Mouse (Mus musculus) midbrain, postnatal 0 days (tissue): Measurements from ENCODE around the gene Kcns1. TPM values are rescaled to one million over a fixed set of nuclear protein-coding genes. Genes with fewer than 3 reads are reported as not detected.
"Not testable (repeated sequence)": the region's sequence is repeated elsewhere in the genome, so short reads cannot be mapped to it uniquely, and the experiment has no call there.

ENCODE experiments used
- ATAC-seq: fragments of 200-750 bp; cut with Nextera tagmentation; 2 replicates; pipeline ENCODE4 v1.8.0; 2017; ENCODE audit warnings: moderate number of reproducible peaks, mild to moderate bottlenecking, moderate TSS enrichment, moderate library complexity; ENCODE audit not compliant: low FRiP score
- DNase-seq: peaks from one replicate; pipeline ENCODE4 v3.0.0-alpha.2; 2015; ENCODE audit warnings: low spot score
- H3K27ac ChIP-seq: fragments of 300-500 bp; sonication (generic); 2 replicates; pipeline ENCODE4 v1.5.1; 2014; ENCODE audit warnings: low read depth, mild to moderate bottlenecking, low read length, mixed read lengths
- H3K27me3 ChIP-seq: fragments of 300-500 bp; sonication (generic); 2 replicates; pipeline ENCODE4 v1.6.1; 2014; ENCODE audit warnings: low read length, control low read depth, mixed read lengths; ENCODE audit not compliant: insufficient read depth
- H3K36me3 ChIP-seq: fragments of 300-500 bp; sonication (generic); 2 replicates; pipeline ENCODE4 v1.6.1; 2014; ENCODE audit warnings: low read length, control low read depth, mixed read lengths; ENCODE audit not compliant: insufficient read depth
- H3K4me1 ChIP-seq: fragments of 300-500 bp; sonication (generic); 2 replicates; pipeline ENCODE4 v1.6.1; 2014; ENCODE audit warnings: mild to moderate bottlenecking, control low read depth, antibody characterized with exemption, low read length, mixed read lengths; ENCODE audit not compliant: insufficient read depth
- H3K4me2 ChIP-seq: fragments of 300-500 bp; sonication (generic); 2 replicates; pipeline ENCODE4 v1.6.1; 2014; ENCODE audit warnings: low read depth, mild to moderate bottlenecking, low read length, mixed read lengths; ENCODE audit not compliant: poor library complexity, severe bottlenecking
- H3K4me3 ChIP-seq: fragments of 300-500 bp; sonication (generic); 2 replicates; pipeline ENCODE4 v1.5.1; 2014; ENCODE audit warnings: low read depth, mild to moderate bottlenecking, low read length, moderate library complexity
- H3K9ac ChIP-seq: fragments of 300-500 bp; sonication (generic); replicated peaks from 2 replicates; pipeline ENCODE4 v1.6.1; 2014; ENCODE audit warnings: mild to moderate bottlenecking, low read length, moderate library complexity, mixed read lengths; ENCODE audit not compliant: poor library complexity, severe bottlenecking
- H3K9me3 ChIP-seq: fragments of 300-500 bp; sonication (generic); 2 replicates; pipeline ENCODE4 v1.6.1; 2016; ENCODE audit warnings: low read length, control low read depth
- CTCF ChIP-seq: IDR thresholded peaks from 2 replicates; pipeline ENCODE4 v1.5.1; 2016; ENCODE audit warnings: antibody characterized with exemption, mild to moderate bottlenecking
- WGBS: fragments of 180-500 bp; shearing (Covaris S2); extraction: QIAGEN DNeasy Blood & Tissue Kit; methylation state at CpG from one replicate; pipeline ENCODE4 v1.1.7; 2014; 5-methylcytosine and 5-hydroxymethylcytosine counted together
- polyA plus RNA-seq: library from polyadenylated mRNA; unstranded; fragments of >200 nt; fragmentation: Nextera tagmentation; extraction: Ambion mirVana; gene quantifications from 2 replicates; pipeline ENCODE4 v1.2.1, GENCODE M21; 2015
- total RNA-seq: library from RNA; depleted of rRNA; stranded (reverse); fragments of >200 nt; gene quantifications from 2 replicates; pipeline ENCODE4 v1.2.3, GENCODE M21; 2014; rRNA removed

Kcns1 gene
- 10.1 and 15.6 TPM in 2 replicates for total RNA-seq
- 3.8 and 4.3 TPM in 2 replicates for polyA plus RNA-seq

DNA sequence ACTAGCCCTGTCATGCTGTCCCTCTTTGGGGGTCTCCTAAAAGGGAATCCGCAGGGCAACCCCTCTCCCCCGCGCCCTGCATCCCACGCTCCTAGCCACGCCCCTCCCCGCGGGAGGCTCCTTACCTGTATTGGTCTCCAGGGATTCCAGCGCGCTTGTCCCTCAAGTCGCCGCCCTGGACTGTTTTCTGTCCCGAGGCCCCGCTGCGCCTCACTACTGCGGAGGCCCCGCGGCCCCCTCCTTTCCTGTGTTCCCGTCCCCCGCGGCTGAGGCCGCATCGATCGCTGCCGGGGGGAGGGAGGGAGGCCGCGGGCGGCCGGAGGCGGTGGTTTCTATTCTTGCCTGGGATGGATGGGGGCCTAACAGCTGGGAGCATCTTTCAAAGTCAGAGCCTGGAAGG lies at the start of gene Kcns1:
Gene Kcns1, minus strand, starts transcription at position 212 of the 400 bp plus-strand sequence.
- peak within 1 kb of the TSS; percentile 58 for H3K4me2 ChIP-seq
- no peak for TF ChIP-seq CTCF
- H3K4me1 ChIP-seq, result no peaks in the 10 kb centered on the region
- no peak within 1 kb of the TSS for H3K9ac ChIP-seq
- ATAC-seq (no peak), DNase-seq (no peak)
- H3K27ac ChIP-seq, result no peak within 1 kb of the TSS
- peaks cover 63% of the 10 kb centered on the region for H3K27me3 ChIP-seq
- 1% methylated on average over 29 of the region's 29 CpGs for WGBS
- no peaks in the 10 kb centered on the region for H3K36me3 ChIP-seq
- H3K9me3 ChIP-seq, result no peaks in the 10 kb centered on the region
- peak within 1 kb of the TSS; percentile 33 for H3K4me3 ChIP-seq

DNA sequence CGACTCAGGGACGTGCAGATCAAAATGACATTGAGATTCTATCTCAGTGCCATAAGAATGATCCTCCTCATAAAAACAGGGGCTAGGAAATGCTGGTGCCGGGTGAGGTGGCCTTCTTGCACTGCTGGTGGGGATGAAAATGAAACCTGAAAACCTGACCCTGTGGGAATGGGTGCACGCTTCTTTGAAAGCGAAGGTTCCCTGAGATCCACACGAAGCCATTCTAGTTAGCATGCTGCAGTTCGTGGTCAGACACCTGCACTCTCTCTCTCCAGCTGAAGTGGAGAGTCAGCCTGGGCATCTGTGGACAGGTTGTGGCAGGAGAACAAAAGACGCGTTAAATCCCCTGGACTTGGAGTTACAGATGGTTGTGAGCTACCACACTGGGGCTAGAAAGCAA lies 48.4 kb upstream of the Kcns1 start:
- Histone ChIP-seq H3K27me3 (no peaks in the 10 kb centered on the region), H3K4me3 (no peak overlapping the region), H3K36me3 (no peaks in the 10 kb centered on the region), H3K27ac (no peak overlapping the region), H3K9me3 (no peaks in the 10 kb centered on the region), H3K4me2 (no peak overlapping the region), H3K9ac (no peak overlapping the region), H3K4me1 (no peaks in the 10 kb centered on the region)
- no peak for TF ChIP-seq CTCF
- ATAC-seq (no peak), DNase-seq (no peak)
- 85% methylated on average over 9 of the region's 9 CpGs for WGBS

DNA sequence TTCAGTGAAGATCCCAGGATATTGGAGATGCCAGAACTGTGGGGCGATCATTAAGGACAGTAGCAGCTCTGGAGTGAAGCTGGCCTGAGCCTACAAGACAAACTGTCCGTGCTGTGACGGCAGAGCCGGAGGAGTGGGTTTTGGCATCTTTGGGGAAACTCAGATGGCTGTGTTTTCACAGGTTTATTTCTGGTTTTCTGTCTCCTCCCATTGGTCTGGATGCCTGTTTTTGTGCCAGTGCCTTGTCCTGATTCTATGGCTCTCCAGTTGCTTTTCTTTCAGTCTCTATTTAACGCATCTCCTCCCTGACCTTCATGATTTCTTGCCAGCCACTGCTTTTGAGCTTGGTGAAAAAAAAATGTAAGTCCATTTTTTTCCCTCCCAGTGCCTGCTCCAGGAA lies 41.8 kb upstream of the Kcns1 start:
- no peak overlapping the region for H3K4me3 ChIP-seq
- DNase-seq, result no peak
- H3K4me2 ChIP-seq, result no peak overlapping the region
- 82% methylated on average over 5 of the region's 5 CpGs for WGBS
- H3K36me3 ChIP-seq, result no peaks in the 10 kb centered on the region
- H3K27me3 ChIP-seq, result no peaks in the 10 kb centered on the region
- no peak for ATAC-seq
- H3K9me3 ChIP-seq, result no peaks in the 10 kb centered on the region
- no peak overlapping the region for H3K27ac ChIP-seq
- H3K9ac ChIP-seq, result no peak overlapping the region
- no peaks in the 10 kb centered on the region for H3K4me1 ChIP-seq
- TF ChIP-seq CTCF, result no peak

DNA sequence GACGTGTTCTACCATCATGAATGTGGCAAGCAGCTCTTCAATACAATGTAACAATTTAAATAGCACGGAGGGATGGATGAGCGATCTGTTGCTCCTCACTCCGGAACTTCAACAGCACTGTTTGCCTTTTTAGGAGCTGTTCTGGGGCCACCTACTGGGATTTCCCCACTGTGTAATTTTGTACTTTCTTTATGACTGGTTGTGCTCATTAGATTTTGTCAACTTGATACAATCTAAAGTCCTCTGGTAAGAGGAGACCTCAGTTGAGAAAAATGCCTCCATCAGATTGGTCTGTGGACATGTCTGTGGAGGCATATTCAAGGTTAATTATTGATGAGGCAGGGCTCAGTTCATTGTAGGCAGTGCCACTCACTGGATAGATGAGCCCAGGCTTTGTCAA lies 40.0 kb upstream of the Kcns1 start:
- Histone ChIP-seq H3K4me1 (no peaks in the 10 kb centered on the region), H3K9me3 (no peaks in the 10 kb centered on the region), H3K4me3 (no peak overlapping the region), H3K27ac (no peak overlapping the region), H3K9ac (no peak overlapping the region), H3K27me3 (no peaks in the 10 kb centered on the region), H3K36me3 (no peaks in the 10 kb centered on the region), H3K4me2 (no peak overlapping the region)
- no peak for DNase-seq
- no peak for ATAC-seq
- TF ChIP-seq CTCF, result no peak
- 86% methylated on average over 4 of the region's 4 CpGs for WGBS

DNA sequence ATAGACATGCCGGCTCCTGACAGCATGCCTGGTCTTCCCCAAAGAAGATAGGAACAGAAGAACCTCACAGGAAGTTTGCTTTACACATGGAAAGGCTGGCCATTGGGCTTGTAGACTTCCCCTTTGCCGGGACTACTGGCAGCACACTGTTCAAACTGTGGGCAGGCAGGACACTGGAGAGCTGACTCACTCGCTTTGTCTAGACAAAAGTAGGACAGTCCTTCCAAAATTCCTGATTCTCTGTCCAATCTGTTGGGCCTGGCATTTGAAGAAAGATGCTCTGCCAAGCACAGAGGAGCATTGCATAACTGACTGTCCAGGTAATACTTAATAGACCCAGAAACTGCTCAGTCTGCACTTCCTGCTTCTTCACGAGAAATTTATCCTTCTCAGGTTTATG lies 35.8 kb upstream of the Kcns1 start:
- 84% methylated on average over 4 of the region's 4 CpGs for WGBS
- Histone ChIP-seq H3K4me3 (no peak overlapping the region), H3K27ac (no peak overlapping the region), H3K27me3 (no peaks in the 10 kb centered on the region), H3K4me2 (no peak overlapping the region), H3K36me3 (no peaks in the 10 kb centered on the region), H3K4me1 (no peaks in the 10 kb centered on the region), H3K9ac (no peak overlapping the region), H3K9me3 (no peaks in the 10 kb centered on the region)
- ATAC-seq (no peak), DNase-seq (no peak)
- no peak for TF ChIP-seq CTCF

DNA sequence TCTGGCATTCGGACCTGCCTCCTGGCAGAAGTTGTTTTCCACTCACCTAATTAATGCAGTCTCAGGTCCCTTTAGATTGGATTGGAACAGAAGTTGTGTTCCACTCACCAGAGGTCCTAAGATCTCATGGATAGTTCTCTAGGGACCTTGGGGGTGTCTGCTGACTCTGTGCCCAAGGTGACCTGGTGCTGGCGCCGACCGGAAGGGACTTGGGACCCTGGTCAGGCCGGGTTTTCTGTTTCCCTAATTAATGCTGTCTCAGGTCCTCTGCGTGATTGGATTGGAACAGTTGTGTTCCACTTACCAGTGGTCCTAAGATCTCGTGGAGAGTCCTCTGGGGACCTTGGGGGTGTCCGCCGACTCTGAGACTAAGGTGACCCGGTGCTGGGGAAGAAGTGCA lies 35.1 kb upstream of the Kcns1 start:
- H3K4me2 ChIP-seq, DNase-seq, H3K36me3 ChIP-seq, H3K4me1 ChIP-seq, ATAC-seq, H3K27me3 ChIP-seq, H3K27ac ChIP-seq, H3K9ac ChIP-seq, H3K4me3 ChIP-seq, H3K9me3 ChIP-seq: not testable (repeated sequence)
- 93% methylated on average over 10 of the region's 10 CpGs for WGBS
